ENCODE assay signal across 30 mouse cellular contexts in genomic region chr10:61480488-61480887, GRCm38 (mm10).
"Had no signal": no experiment of that assay in that cellular context is flagged by ENCODE, and none has a peak within 500 bp of the region (broad histone marks: within the 10 kb centered on the region; RNA-seq: fewer than 3 reads in every experiment).

No protein-coding gene starts in this region.

- H3K4me2 ChIP-seq: limb, embryonic 12.5 days; limb, embryonic 13.5 days; limb, embryonic 15.5 days; liver, embryonic 11.5 days; liver, embryonic 12.5 days; liver, embryonic 13.5 days; liver, embryonic 15.5 days; lung, embryonic 14.5 days; lung, embryonic 15.5 days; midbrain, embryonic 11.5 days; midbrain, embryonic 12.5 days; midbrain, embryonic 13.5 days; midbrain, embryonic 15.5 days; neural tube, embryonic 12.5 days had no signal

- H3K27me3 ChIP-seq: limb, embryonic 12.5 days; limb, embryonic 13.5 days; limb, embryonic 15.5 days; liver, embryonic 12.5 days; liver, embryonic 13.5 days; liver, embryonic 15.5 days; lung, embryonic 15.5 days; midbrain, embryonic 13.5 days; midbrain, embryonic 15.5 days; neural tube, embryonic 12.5 days had no signal

- H3K27ac ChIP-seq: limb, embryonic 10.5 days; limb, embryonic 12.5 days; limb, embryonic 13.5 days; limb, embryonic 15.5 days; liver, embryonic 12.5 days; liver, embryonic 14.5 days; liver, embryonic 15.5 days; lung, embryonic 15.5 days; macrophage; midbrain, embryonic 10.5 days; midbrain, embryonic 12.5 days; midbrain, embryonic 13.5 days; midbrain, embryonic 15.5 days; neural tube, embryonic 12.5 days had no signal

- DNase-seq: left cerebral cortex, postnatal 4 days; liver; liver, embryonic 13.5 days; liver, postnatal 0 days; lung, adult 18-20 months; lung, adult 2 months; lung, embryonic 14.5 days; lung, postnatal 10 days; lung, postnatal 14 days; lung, postnatal 36 days; lung, postnatal 4 days; midbrain, embryonic 14.5 days had no signal

- H3K36me3 ChIP-seq: limb, embryonic 10.5 days; limb, embryonic 12.5 days; limb, embryonic 13.5 days; limb, embryonic 15.5 days; liver, embryonic 12.5 days; liver, embryonic 13.5 days; liver, embryonic 15.5 days; lung, embryonic 15.5 days; midbrain, embryonic 10.5 days; midbrain, embryonic 12.5 days; midbrain, embryonic 13.5 days; midbrain, embryonic 15.5 days; neural tube, embryonic 12.5 days had no signal

- H3K4me3 ChIP-seq: limb, embryonic 10.5 days; limb, embryonic 12.5 days; limb, embryonic 13.5 days; limb, embryonic 15.5 days; liver, embryonic 12.5 days; liver, embryonic 13.5 days; liver, embryonic 15.5 days; lung, embryonic 15.5 days; megakaryocyte, embryonic 14.5 days; midbrain, embryonic 10.5 days; midbrain, embryonic 12.5 days; midbrain, embryonic 13.5 days; midbrain, embryonic 15.5 days; myocyte; neural tube, embryonic 12.5 days had no signal

- H3K9ac ChIP-seq: limb, embryonic 12.5 days; limb, embryonic 13.5 days; limb, embryonic 15.5 days; liver, embryonic 12.5 days; liver, embryonic 13.5 days; liver, embryonic 14.5 days; liver, embryonic 15.5 days; liver, postnatal 0 days; lung, embryonic 14.5 days; lung, embryonic 15.5 days; midbrain, embryonic 12.5 days; midbrain, embryonic 13.5 days; midbrain, embryonic 15.5 days; neural tube, embryonic 12.5 days had no signal

- H3K9me3 ChIP-seq: limb, embryonic 10.5 days; limb, embryonic 12.5 days; limb, embryonic 13.5 days; limb, embryonic 15.5 days; liver, embryonic 12.5 days; liver, embryonic 13.5 days; liver, embryonic 15.5 days; lung, embryonic 15.5 days; megakaryocyte, embryonic 14.5 days; midbrain, embryonic 10.5 days; midbrain, embryonic 12.5 days; midbrain, embryonic 13.5 days; midbrain, embryonic 15.5 days; neural tube, embryonic 12.5 days had no signal
